Mouse (Mus musculus) midbrain, embryonic 16.5 days (tissue): ENCODE measurements around the gene Adamts12. TPM values are rescaled to one million over a fixed set of nuclear protein-coding genes. Genes with fewer than 3 reads are reported as not detected.
A peak's percentile ranks its signal among the peaks of the same experiment; 100 is the strongest.

Experiments used
- ATAC-seq: fragments of 200-750 bp; cut with Nextera tagmentation; 2 replicates; pipeline ENCODE4 v1.8.0; 2017; ENCODE audit warnings: moderate TSS enrichment
- H3K27ac ChIP-seq: fragments of 300-500 bp; sonication (generic); 2 replicates; pipeline ENCODE4 v1.5.1; 2014; ENCODE audit warnings: mild to moderate bottlenecking, low read length, mixed read lengths
- H3K27me3 ChIP-seq: fragments of 300-500 bp; sonication (generic); 2 replicates; pipeline ENCODE4 v1.6.1; 2014; ENCODE audit warnings: low read depth, low read length, mixed read lengths; ENCODE audit not compliant: control insufficient read depth, insufficient read depth
- H3K36me3 ChIP-seq: fragments of 300-500 bp; sonication (generic); 2 replicates; pipeline ENCODE4 v1.6.1; 2014; ENCODE audit warnings: mild to moderate bottlenecking, low read length, moderate library complexity, mixed read lengths; ENCODE audit not compliant: control insufficient read depth, insufficient read depth
- H3K4me1 ChIP-seq: fragments of 300-500 bp; sonication (generic); 2 replicates; pipeline ENCODE4 v1.6.1; 2014; ENCODE audit warnings: mild to moderate bottlenecking, low read length, mixed read lengths; ENCODE audit not compliant: control insufficient read depth, insufficient read depth
- H3K4me2 ChIP-seq: fragments of 300-500 bp; sonication (generic); 2 replicates; pipeline ENCODE4 v1.6.1; 2014; ENCODE audit warnings: mild to moderate bottlenecking, low read length, mixed read lengths
- H3K4me3 ChIP-seq: fragments of 300-500 bp; sonication (generic); 2 replicates; pipeline ENCODE4 v1.5.1; 2014; ENCODE audit warnings: low read depth, mild to moderate bottlenecking, low read length, moderate library complexity, mixed read lengths
- H3K9ac ChIP-seq: fragments of 300-500 bp; sonication (generic); 2 replicates; pipeline ENCODE4 v1.6.1; 2014; ENCODE audit warnings: low read depth, low read length, mixed read lengths
- H3K9me3 ChIP-seq: fragments of 300-500 bp; sonication (generic); replicated peaks from 2 replicates; pipeline ENCODE4 v1.6.1; 2014; ENCODE audit warnings: mild to moderate bottlenecking, low read length, mixed read lengths; ENCODE audit not compliant: control insufficient read depth, poor library complexity, severe bottlenecking
- WGBS: fragments of 180-500 bp; shearing (Covaris S2); extraction: QIAGEN DNeasy Blood & Tissue Kit; methylation state at CpG from one replicate; pipeline ENCODE4 v1.1.7; 2014; 5-methylcytosine and 5-hydroxymethylcytosine counted together
- polyA plus RNA-seq: library from polyadenylated mRNA; unstranded; fragments of >200 nt; fragmentation: Nextera tagmentation; extraction: Ambion mirVana; gene quantifications from 2 replicates; pipeline ENCODE4 v1.2.1, GENCODE M21; 2015

Gene Adamts12
- polyA plus RNA-seq, 1 experiment from 2014 or later: 1.1 TPM

- Histone ChIP-seq H3K27me3 (no peaks in the 10 kb centered on the region), H3K9me3 (no peaks in the 10 kb centered on the region), H3K27ac (no peak overlapping the region), H3K4me2 (no peak overlapping the region), H3K4me1 (no peaks in the 10 kb centered on the region), H3K4me3 (no peak overlapping the region), H3K9ac (no peak overlapping the region), H3K36me3 (no peaks in the 10 kb centered on the region)
- WGBS: 86% methylated on average over 3 of the region's 3 CpGs
- no peak for ATAC-seq
Measured at GRCm38 (mm10) chr15:11287780-11288179, 223.2 kb downstream of the Adamts12 start.

GRCm38 (mm10) chr15:11292246-11292645, 227.7 kb downstream of the Adamts12 start:
- no peak overlapping the region for H3K4me2 ChIP-seq
- no peak overlapping the region for H3K4me3 ChIP-seq
- no peaks in the 10 kb centered on the region for H3K36me3 ChIP-seq
- no peak overlapping the region for H3K27ac ChIP-seq
- no peak overlapping the region for H3K9ac ChIP-seq
- WGBS: 81% methylated on average over 5 of the region's 5 CpGs
- H3K4me1 ChIP-seq: peaks cover 2% of the 10 kb centered on the region
- no peaks in the 10 kb centered on the region for H3K9me3 ChIP-seq
- no peak for ATAC-seq
- no peaks in the 10 kb centered on the region for H3K27me3 ChIP-seq

GRCm38 (mm10) chr15:11295016-11295415, 230.4 kb downstream of the Adamts12 start:
- no peak overlapping the region for H3K27ac ChIP-seq
- no peaks in the 10 kb centered on the region for H3K36me3 ChIP-seq
- no peak overlapping the region for H3K4me3 ChIP-seq
- 52% methylated on average over 6 of the region's 6 CpGs for WGBS
- H3K4me1 ChIP-seq: peaks cover 2% of the 10 kb centered on the region
- H3K9me3 ChIP-seq: no peaks in the 10 kb centered on the region
- no peak for ATAC-seq
- H3K27me3 ChIP-seq: no peaks in the 10 kb centered on the region
- no peak overlapping the region for H3K4me2 ChIP-seq
- H3K9ac ChIP-seq: no peak overlapping the region

GRCm38 (mm10) chr15:11297960-11298359, 233.4 kb downstream of the Adamts12 start:
- H3K4me3 ChIP-seq: no peak overlapping the region
- WGBS: 74% methylated on average over 4 of the region's 4 CpGs
- ATAC-seq: no peak; the same call in 1 of the 2 replicates
- no peak overlapping the region for H3K9ac ChIP-seq
- H3K27ac ChIP-seq: no peak overlapping the region
- no peaks in the 10 kb centered on the region for H3K27me3 ChIP-seq
- peaks cover 2% of the 10 kb centered on the region for H3K4me1 ChIP-seq
- H3K4me2 ChIP-seq: no peak overlapping the region
- H3K9me3 ChIP-seq: no peaks in the 10 kb centered on the region
- H3K36me3 ChIP-seq: no peaks in the 10 kb centered on the region

- Histone ChIP-seq H3K4me3 (no peak overlapping the region), H3K27me3 (no peaks in the 10 kb centered on the region), H3K4me1 (no peaks in the 10 kb centered on the region), H3K9ac (no peak overlapping the region), H3K36me3 (no peaks in the 10 kb centered on the region), H3K27ac (no peak overlapping the region), H3K4me2 (no peak overlapping the region), H3K9me3 (no peaks in the 10 kb centered on the region)
- WGBS: 68% methylated on average over 3 of the region's 3 CpGs
- no peak for ATAC-seq
Measured at GRCm38 (mm10) chr15:11317077-11317476, 252.5 kb downstream of the Adamts12 start.

- 0 out of 2 replicates have a peak, but pooled peaks cover 3% of the 10 kb centered on the region for H3K9me3 ChIP-seq
- H3K4me1 ChIP-seq: no peaks in the 10 kb centered on the region
- H3K27ac ChIP-seq: no peak overlapping the region
- no peak overlapping the region for H3K4me3 ChIP-seq
- ATAC-seq: peak; percentile 80; the same call in 1 of the 2 replicates
- no peak overlapping the region for H3K9ac ChIP-seq
- H3K4me2 ChIP-seq: no peak overlapping the region
- 29% methylated on average over 8 of the region's 8 CpGs for WGBS
- no peaks in the 10 kb centered on the region for H3K27me3 ChIP-seq
- no peaks in the 10 kb centered on the region for H3K36me3 ChIP-seq
Measured at GRCm38 (mm10) chr15:11320481-11320880, 255.9 kb downstream of the Adamts12 start.

- no peak overlapping the region for H3K4me3 ChIP-seq
- no peak overlapping the region for H3K9ac ChIP-seq
- H3K4me2 ChIP-seq: no peak overlapping the region
- no peaks in the 10 kb centered on the region for H3K9me3 ChIP-seq
- no peaks in the 10 kb centered on the region for H3K27me3 ChIP-seq
- H3K36me3 ChIP-seq: no peaks in the 10 kb centered on the region
- ATAC-seq: no peak
- H3K4me1 ChIP-seq: no peaks in the 10 kb centered on the region
- 61% methylated on average over 7 of the region's 7 CpGs for WGBS
- no peak overlapping the region for H3K27ac ChIP-seq
Measured at GRCm38 (mm10) chr15:11339467-11340180, 275.0 kb downstream of the Adamts12 start.

- WGBS: 64% methylated on average over 3 of the region's 3 CpGs
- no peak overlapping the region for H3K4me3 ChIP-seq
- no peaks in the 10 kb centered on the region for H3K27me3 ChIP-seq
- H3K36me3 ChIP-seq: no peaks in the 10 kb centered on the region
- no peaks in the 10 kb centered on the region for H3K9me3 ChIP-seq
- H3K9ac ChIP-seq: no peak overlapping the region
- no peak overlapping the region for H3K27ac ChIP-seq
- no peaks in the 10 kb centered on the region for H3K4me1 ChIP-seq
- ATAC-seq: no peak
- H3K4me2 ChIP-seq: no peak overlapping the region
Measured at GRCm38 (mm10) chr15:11355865-11356264, 291.3 kb downstream of the Adamts12 start.

- Histone ChIP-seq H3K27ac (no peak overlapping the region), H3K27me3 (no peaks in the 10 kb centered on the region), H3K9ac (no peak overlapping the region), H3K9me3 (no peaks in the 10 kb centered on the region), H3K4me2 (no peak overlapping the region), H3K4me1 (no peaks in the 10 kb centered on the region), H3K36me3 (no peaks in the 10 kb centered on the region), H3K4me3 (no peak overlapping the region)
- WGBS: 90% methylated on average over 2 of the region's 2 CpGs
- ATAC-seq: no peak
Measured at GRCm38 (mm10) chr15:11357501-11357900, 292.9 kb downstream of the Adamts12 start.
